Mouse (Mus musculus) cortical plate, adult 2 months (tissue): ENCODE data around the gene Nipbl.

Experiments
- CTCF ChIP-seq: fragments of 200-500 bp; IDR thresholded peaks from 2 replicates; pipeline ENCODE4 v1.5.1; 2011; ENCODE audit warnings: mild to moderate bottlenecking, control low read depth, low read length; ENCODE audit not compliant: insufficient read depth; ENCODE audit errors: extremely low read depth
- POLR2A ChIP-seq: fragments of 200-500 bp; IDR thresholded peaks from 2 replicates; pipeline ENCODE4 v1.6.1; 2011; ENCODE audit warnings: mild to moderate bottlenecking, low read length, control low read depth; ENCODE audit not compliant: insufficient read depth; ENCODE audit errors: extremely low read depth

GRCm38 (mm10) chr15:8402591-8402990 lies 41.7 kb downstream of the Nipbl start:
- no peak for TF ChIP-seq CTCF
- TF ChIP-seq POLR2A: no peak
